Mouse (Mus musculus): ENCODE measurements around the gene Lmf1. TPM values are rescaled to one million over a fixed set of nuclear protein-coding genes. Genes with fewer than 3 reads are reported as not detected.

Lmf1 gene
- total RNA-seq (2012; rRNA removed) (14.0 and 16.0 TPM in 2 replicates), polyA plus RNA-seq (2012; ENCODE audit: insufficient read depth in 1 of 2, insufficient read length in 2 of 2, low read depth in 1 of 2, low replicate concordance in 2 of 2, missing spikeins in 1 of 2) (10 to 100 TPM in 1 of 2 experiments, not detected in 1; 30.5 TPM)

- TF ChIP-seq SMC3 (IDR thresholded peaks at IDR 0.05; ENCODE audit: low read depth, low read length) = no peak
- peak; percentile 76 for TF ChIP-seq MYC (IDR thresholded peaks at IDR 0.05; ENCODE audit: low read depth, low read length)
- TF ChIP-seq MXI1 (IDR thresholded peaks at IDR 0.05; ENCODE audit: low read depth, low read length) = peak; percentile 88; the same call in 1 of the 2 replicates
- TF ChIP-seq MEF2A (IDR thresholded peaks at IDR 0.05; ENCODE audit: extremely low read depth, insufficient replicate concordance, low read depth, low read length, poor library complexity, severe bottlenecking) = no peak
- TF ChIP-seq USF1 (IDR thresholded peaks at IDR 0.05; ENCODE audit: low read depth, low read length) = peak; percentile 55
- TF ChIP-seq POLR2A (IDR thresholded peaks at IDR 0.05; ENCODE audit: control insufficient read depth in 1 of 2, insufficient read depth in 1 of 2, low read depth in 1 of 2, low read length in 2 of 2, poor library complexity in 1 of 2) = peak; percentile 86 to 93
- TF ChIP-seq ZNF384 (IDR thresholded peaks at IDR 0.05; ENCODE audit: low read depth, low read length) = no peak
- TF ChIP-seq MAZ (IDR thresholded peaks at IDR 0.05; ENCODE audit: low read depth, low read length) = no peak
- TF ChIP-seq TCF12 (IDR thresholded peaks at IDR 0.05; ENCODE audit: low read depth, low read length) = peak; percentile 62
- TF ChIP-seq SIN3A (IDR thresholded peaks at IDR 0.05; ENCODE audit: low read length) = peak; percentile 85
- peak; percentile 80 for TF ChIP-seq HCFC1 (IDR thresholded peaks at IDR 0.05; ENCODE audit: low read depth, low read length)
- TF ChIP-seq CTCF (IDR thresholded peaks at IDR 0.05 in 2 of 3, conservative IDR thresholded peaks at IDR 0.05 in 1 of 3; ENCODE audit: control insufficient read depth in 1 of 3, insufficient read depth in 1 of 3, low read depth in 2 of 3, low read length in 3 of 3, poor library complexity in 1 of 3, severe bottlenecking in 1 of 3) = no peak
- TF ChIP-seq RCOR1 (IDR thresholded peaks at IDR 0.05; ENCODE audit: low read depth, low read length) = no peak
- no peak for TF ChIP-seq MYB (IDR thresholded peaks at IDR 0.05; ENCODE audit: low read depth, low read length)
- peak; percentile 82; the same call in 1 of the 2 replicates for TF ChIP-seq ZMIZ1 (IDR thresholded peaks at IDR 0.05; ENCODE audit: low read depth, low read length)
- TF ChIP-seq JUND (IDR thresholded peaks at IDR 0.05; ENCODE audit: low read depth, low read length) = no peak
- TF ChIP-seq BHLHE40 (IDR thresholded peaks at IDR 0.05; ENCODE audit: borderline replicate concordance, low read depth, low read length) = no peak
- peak; percentile 73; the same call in 1 of the 2 replicates for TF ChIP-seq POLR2AphosphoS2 (IDR thresholded peaks at IDR 0.05; ENCODE audit: low read length)
- no peak for TF ChIP-seq ZC3H11A (IDR thresholded peaks at IDR 0.05; ENCODE audit: low read depth, low read length)
- no peak for TF ChIP-seq CHD1 (IDR thresholded peaks at IDR 0.05; ENCODE audit: low read depth, low read length)
- TF ChIP-seq TBP (IDR thresholded peaks at IDR 0.05; ENCODE audit: low read depth, low read length) = peak; percentile 80
- TF ChIP-seq MAX (IDR thresholded peaks at IDR 0.05; ENCODE audit: low read length) = peak; percentile 63; the same call in 1 of the 2 replicates
- peak; percentile 18; the same call in 1 of the 2 replicates for TF ChIP-seq ELF1 (IDR thresholded peaks at IDR 0.05; ENCODE audit: low read depth, low read length)
- TF ChIP-seq ZKSCAN1 (IDR thresholded peaks at IDR 0.05; ENCODE audit: low read depth, low read length) = no peak
- no peak for TF ChIP-seq ETS1 (IDR thresholded peaks at IDR 0.05; ENCODE audit: low read depth, low read length)
- TF ChIP-seq GABPA (IDR thresholded peaks at IDR 0.05; ENCODE audit: low read depth, low read length) = no peak
- TF ChIP-seq NRF1 (IDR thresholded peaks at IDR 0.05; ENCODE audit: insufficient read depth, low read depth, low read length, poor library complexity, severe bottlenecking) = peak; percentile 78
- TF ChIP-seq NELFE (IDR thresholded peaks at IDR 0.05; ENCODE audit: low read depth, low read length) = peak; percentile 80
- no peak for TF ChIP-seq MAFK (IDR thresholded peaks at IDR 0.05; ENCODE audit: borderline replicate concordance, low read depth, low read length)
- H3K9me3 ChIP-seq (replicated peaks; ENCODE audit: insufficient read depth, low read length) = no peaks in the 10 kb centered on the region
- peak within 1 kb of the TSS; percentile 68 for H3K27ac ChIP-seq (ENCODE audit: control insufficient read depth, low read depth, low read length)
Measured at GRCm38 (mm10) chr17:25578920-25579319, at the start of gene Lmf1. Gene Lmf1 (plus strand): TSS chr17:25579085.

More at GRCm38 (mm10) chr17:25578920-25579319, at the start of gene Lmf1:
- H3K27me3 ChIP-seq (ENCODE audit: control insufficient read depth in 1 of 2, insufficient read depth in 2 of 2, low read length in 2 of 2) = no peaks in the 10 kb centered on the region
- H3K4me3 ChIP-seq (ENCODE audit: control insufficient read depth in 1 of 2, insufficient read depth in 1 of 2, low read depth in 2 of 2, low read length in 2 of 2) = peak within 1 kb of the TSS; percentile 93 to 96
- H3K36me3 ChIP-seq (ENCODE audit: control insufficient read depth in 1 of 2, insufficient read depth in 2 of 2, low read length in 2 of 2) = peaks cover 0 to 12% of the 10 kb centered on the region in 2 experiments; a peak in 2 of 4 replicates
- peaks cover 0 to 23% of the 10 kb centered on the region in 2 experiments; a peak in 2 of 4 replicates for H3K4me1 ChIP-seq (ENCODE audit: control insufficient read depth in 1 of 2, insufficient read depth in 2 of 2, low read length in 2 of 2)
- H3K79me2 ChIP-seq (ENCODE audit: control insufficient read depth, insufficient read depth, low read length, poor library complexity) = peaks cover 6% of the 10 kb centered on the region
- peak within 1 kb of the TSS; percentile 94 for H3K9ac ChIP-seq (ENCODE audit: control insufficient read depth, low read depth, low read length, poor library complexity, severe bottlenecking)
- DNase-seq (ENCODE audit: low read depth, low spot score) = peak; percentile 98
